Mouse (Mus musculus): ENCODE data around the gene Chchd6. TPM values are rescaled to one million over a fixed set of nuclear protein-coding genes. Genes with fewer than 3 reads are reported as not detected.

Gene Chchd6
- 32.6 TPM for polyA plus RNA-seq (2014; fragmentation: Illumina TruSeq; extraction: RNeasy Lipid Tissue Mini Kit (QIAGEN cat#74804); ENCODE audit: insufficient read depth, low read depth, low replicate concordance)

GRCm38 (mm10) chr6:89595018-89595776 lies at the start of gene Chchd6:
TSS of gene Chchd6 (minus strand) at chr6:89595652.

DNA sequence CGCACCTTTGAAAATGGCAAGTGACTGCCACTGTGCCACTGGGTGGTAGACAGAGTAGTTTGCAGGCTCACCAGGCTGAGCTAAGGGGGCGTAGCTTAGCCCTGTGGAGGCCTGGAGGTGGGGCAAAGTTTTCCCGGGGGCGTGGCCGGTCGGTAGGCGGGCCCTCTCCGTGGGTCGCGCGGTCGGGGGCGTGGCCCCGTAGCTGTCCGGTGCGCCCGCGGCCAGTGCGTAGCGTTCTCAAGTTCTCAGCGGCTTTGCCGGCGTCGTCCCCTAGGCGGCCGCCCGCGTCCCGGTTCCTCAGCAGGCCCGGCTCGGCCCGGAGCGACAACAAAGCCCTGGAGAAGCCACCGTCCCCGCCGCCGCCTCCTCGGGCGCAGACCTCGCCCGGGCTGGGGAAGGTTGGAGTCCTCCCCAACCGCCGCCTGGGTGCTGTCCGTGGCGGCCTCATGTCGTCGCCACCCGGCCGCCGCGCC lies 48.4 kb upstream of the Chchd6 start, which contains the start of gene Txnrd3:
TSS of gene Txnrd3 (plus strand) at position 191 of the 473 bp plus-strand sequence.

DNA sequence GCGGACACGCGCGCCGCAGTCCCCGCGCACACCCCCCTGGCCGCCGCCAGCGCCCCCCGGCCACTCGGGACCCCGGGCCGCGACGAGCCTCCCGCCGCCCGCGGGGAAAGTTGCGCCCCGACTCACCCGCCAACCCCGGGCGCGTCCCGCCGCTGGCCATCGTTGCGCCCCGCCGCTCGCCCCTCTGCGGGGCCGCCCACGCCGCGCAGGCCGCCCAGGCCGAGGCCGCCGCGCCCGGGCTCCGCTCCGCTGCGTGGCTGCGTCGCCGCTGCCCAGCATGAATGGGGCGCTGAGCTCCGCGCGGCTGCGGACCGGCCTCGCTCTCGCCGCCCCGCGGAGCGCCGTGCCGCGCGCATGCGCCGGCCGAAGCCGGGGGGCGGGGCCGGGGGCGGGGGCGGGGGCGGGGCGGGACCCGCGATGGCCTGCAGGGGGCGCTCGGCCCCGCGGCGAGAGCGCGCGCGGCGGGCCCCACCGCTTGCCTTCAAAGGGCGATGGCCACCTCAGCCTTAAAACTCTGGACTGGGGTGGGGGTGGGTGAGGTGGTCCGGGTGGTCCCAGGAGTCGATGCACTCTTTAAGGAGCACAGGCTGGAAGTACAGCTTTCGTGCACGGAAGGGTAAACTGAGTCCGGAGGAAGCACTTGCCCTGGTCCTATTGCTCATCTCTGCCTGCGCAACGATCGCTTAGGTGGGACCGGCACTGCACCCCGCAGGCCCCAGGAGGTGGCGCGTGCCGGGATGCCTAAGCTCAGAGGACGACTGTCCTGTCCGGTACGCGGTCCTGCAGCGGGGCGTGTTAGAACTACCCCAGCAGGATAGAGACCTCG lies 233.0 kb downstream of the Chchd6 start, which contains the start of gene Plxna1:
TSS of gene Plxna1 (minus strand) at position 340 of the 826 bp plus-strand sequence.

Other genes with a start within 250 kb of the Chchd6 start
- 17.7 TPM for gene Plxna1, start 233.0 kb downstream of the Chchd6 start, polyA plus RNA-seq (2014; fragmentation: Illumina TruSeq; extraction: RNeasy Lipid Tissue Mini Kit (QIAGEN cat#74804); ENCODE audit: insufficient read depth, low read depth, low replicate concordance)
- 9.0 TPM for gene Txnrd3, start 48.3 kb upstream of the Chchd6 start, polyA plus RNA-seq (2014; fragmentation: Illumina TruSeq; extraction: RNeasy Lipid Tissue Mini Kit (QIAGEN cat#74804); ENCODE audit: insufficient read depth, low read depth, low replicate concordance)
- gene Vmn1r40, start 111.9 kb upstream of the Chchd6 start, polyA plus RNA-seq (2014; fragmentation: Illumina TruSeq; extraction: RNeasy Lipid Tissue Mini Kit (QIAGEN cat#74804); ENCODE audit: insufficient read depth, low read depth, low replicate concordance): not detected
- not detected for gene Vmn1r41, start 145.1 kb upstream of the Chchd6 start, polyA plus RNA-seq (2014; fragmentation: Illumina TruSeq; extraction: RNeasy Lipid Tissue Mini Kit (QIAGEN cat#74804); ENCODE audit: insufficient read depth, low read depth, low replicate concordance)